ENCODE assay signal across 11 mouse cellular contexts in genomic region chr11:57647446-57647845, GRCm38 (mm10). TPM values are rescaled to one million over a fixed set of nuclear protein-coding genes. Genes with fewer than 3 reads are reported as not detected.
DNase-seq lines count a peak whose midpoint lies in the region; ATAC-seq and TF ChIP-seq lines count a peak whose summit lies in the region.
"Had no signal": no experiment of that assay in that cellular context is flagged by ENCODE, and none has a peak within 500 bp of the region (broad histone marks: within the 10 kb centered on the region; RNA-seq: fewer than 3 reads in every experiment).

No protein-coding gene starts in this region.

- no peak for DNase-seq in heart, embryonic 10.5 days (ENCODE audit: low spot score)
- DNase-seq in heart, postnatal 36 days: no peak
- DNase-seq in adrenal gland, postnatal 14 days: peak; percentile 65
- DNase-seq in forebrain, embryonic 14.5 days (ENCODE audit: low spot score): no peak
- DNase-seq in liver, embryonic 14.5 days (ENCODE audit: low read depth in 3 of 3, low spot score in 3 of 3): no peak
- DNase-seq in layer of hippocampus, adult 9-11 months: no peak
- DNase-seq in right cerebral cortex, adult 18-20 months: no peak
- DNase-seq: cerebellum, postnatal 36 days; thymus, postnatal 36 days had no signal

- H3K27me3 ChIP-seq in heart, embryonic 10.5 days (ENCODE audit: insufficient read depth, poor library complexity, severe bottlenecking): peaks cover 12% of the 10 kb centered on the region; the same call in 1 of the 2 replicates
- no peaks in the 10 kb centered on the region for H3K27me3 ChIP-seq in forebrain, embryonic 14.5 days (replicated peaks; ENCODE audit: control insufficient read depth, insufficient read depth, low read length)
- H3K27me3 ChIP-seq in liver, embryonic 14.5 days (ENCODE audit: control insufficient read depth, insufficient read depth, low read length): no peaks in the 10 kb centered on the region; the same call in 1 of the 2 replicates
- H3K27me3 ChIP-seq: lung, embryonic 15.5 days had no signal

- 52% methylated on average over 5 of the region's 5 CpGs for WGBS in heart, embryonic 10.5 days
- 73% methylated on average over 5 of the region's 5 CpGs for WGBS in forebrain, embryonic 14.5 days
- 75% methylated on average over 5 of the region's 5 CpGs for WGBS in liver, embryonic 14.5 days (ENCODE audit: insufficient replicate concordance)

- TF ChIP-seq CTCF in liver, embryonic 14.5 days (IDR thresholded peaks at IDR 0.05; ENCODE audit: low read depth): no peak

- no peak overlapping the region for H3K27ac ChIP-seq in heart, embryonic 10.5 days
- H3K27ac ChIP-seq in forebrain, embryonic 14.5 days (ENCODE audit: low read depth, low read length): no peak overlapping the region
- no peak overlapping the region for H3K27ac ChIP-seq in liver, embryonic 14.5 days
- H3K27ac ChIP-seq: lung, embryonic 15.5 days had no signal

- 0 out of 2 replicates have a peak overlapping the region, but pooled peaks have one; percentile 10 for H3K4me3 ChIP-seq in heart, embryonic 10.5 days
- no peak overlapping the region for H3K4me3 ChIP-seq in forebrain, embryonic 14.5 days (ENCODE audit: low read depth, low read length)
- H3K4me3 ChIP-seq in liver, embryonic 14.5 days (ENCODE audit: insufficient read depth in 1 of 2, low read depth in 2 of 2, low read length in 2 of 2): peak overlapping the region; percentile 77 to 100
- H3K4me3 ChIP-seq: lung, embryonic 15.5 days had no signal

- H3K9ac ChIP-seq in forebrain, embryonic 14.5 days (ENCODE audit: low read length): no peak overlapping the region; the same call in 1 of the 2 replicates
- H3K9ac ChIP-seq in liver, embryonic 14.5 days (replicated peaks): peak overlapping the region; percentile 99; the same call in 1 of the 2 replicates
- H3K9ac ChIP-seq: lung, embryonic 15.5 days had no signal

- ATAC-seq in forebrain, embryonic 14.5 days: no peak
- no peak for ATAC-seq in liver, embryonic 14.5 days (ENCODE audit: insufficient read depth)
- no peak for ATAC-seq in erythroid progenitor cell, adult 5-6 weeks (replicated peaks; ENCODE audit: low FRiP score, poor library complexity, severe bottlenecking)

- 0 out of 2 replicates have a peak, but pooled peaks cover 4% of the 10 kb centered on the region for H3K36me3 ChIP-seq in heart, embryonic 10.5 days
- no peaks in the 10 kb centered on the region for H3K36me3 ChIP-seq in forebrain, embryonic 14.5 days (ENCODE audit: control insufficient read depth, insufficient read depth, low read length)
- peaks cover 19% of the 10 kb centered on the region for H3K36me3 ChIP-seq in liver, embryonic 14.5 days (replicated peaks; ENCODE audit: control insufficient read depth, insufficient read depth, low read depth)
- H3K36me3 ChIP-seq: lung, embryonic 15.5 days had no signal

- H3K9me3 ChIP-seq in heart, embryonic 10.5 days: no peaks in the 10 kb centered on the region
- no peaks in the 10 kb centered on the region for H3K9me3 ChIP-seq in forebrain, embryonic 14.5 days (replicated peaks; ENCODE audit: control insufficient read depth, low read length)
- no peaks in the 10 kb centered on the region for H3K9me3 ChIP-seq in liver, embryonic 14.5 days (ENCODE audit: control insufficient read depth, low read length)
- H3K9me3 ChIP-seq: lung, embryonic 15.5 days had no signal

- H3K4me1 ChIP-seq in heart, embryonic 10.5 days: peaks cover 69% of the 10 kb centered on the region
- H3K4me1 ChIP-seq in forebrain, embryonic 14.5 days (ENCODE audit: control insufficient read depth, insufficient read depth, low read length): peaks cover 14% of the 10 kb centered on the region; the same call in 1 of the 2 replicates
- peaks cover 61 to 64% of the 10 kb centered on the region in 2 experiments for H3K4me1 ChIP-seq in liver, embryonic 14.5 days (replicated peaks; ENCODE audit: control insufficient read depth in 2 of 2, insufficient read depth in 2 of 2, low read length in 1 of 2)

- TF ChIP-seq EP300 in liver, embryonic 14.5 days (IDR thresholded peaks at IDR 0.05; ENCODE audit: low read depth): no peak

- H3K4me2 ChIP-seq in forebrain, embryonic 14.5 days (ENCODE audit: low read length): peak overlapping the region; percentile 85; the same call in 1 of the 2 replicates
- H3K4me2 ChIP-seq in liver, embryonic 14.5 days (ENCODE audit: low read depth): peak overlapping the region; percentile 92
- H3K4me2 ChIP-seq: lung, embryonic 15.5 days had no signal

- intact Hi-C loops in heart, postnatal 36 days (cut with DNase I): no loop called here

RNA-seq across cellular contexts. Expression of gene Galnt10, which starts 2.2 kb away (rescaled TPM):
- polyA plus RNA-seq in heart, embryonic 10.5 days (2016; fragmentation: Nextera tagmentation; extraction: Ambion mirVana): 16.6 and 20.7 TPM in 2 replicates
- 1 to 10 TPM; 6.7 to 9.2 TPM for total RNA-seq in heart, postnatal 36 days (2021)
- 39.8 and 46.4 TPM in 2 replicates for total RNA-seq in adrenal gland, postnatal 14 days (2021)
- 6.1 and 7.1 TPM in 2 replicates for polyA plus RNA-seq in forebrain, embryonic 14.5 days (2014; fragmentation: Nextera tagmentation; extraction: Ambion mirVana)
- polyA plus RNA-seq in liver, embryonic 14.5 days (2012; rRNA removed): 11.8 and 13.1 TPM in 2 replicates
- 13.9 and 17.9 TPM in 2 replicates for polyA plus RNA-seq in liver, embryonic 14.5 days (2014; fragmentation: Nextera tagmentation; extraction: Ambion mirVana)
- 50.5 and 56.6 TPM in 2 replicates for total RNA-seq in erythroid progenitor cell, adult 5-6 weeks (2015; ENCODE audit: low replicate concordance)
- total RNA-seq in erythroid progenitor cell, adult 5-6 weeks (2017; ENCODE audit: low replicate concordance): 81.6 and 90.9 TPM in 2 replicates
